Mouse (Mus musculus): ENCODE measurements at regions not wholly inside any gene's neighbourhood (a gene's known extent, or its start where the extent isn't known, plus 50 kb on each side); places are given as distances from the start of the nearest gene placed in this dataset.

GRCm38 (mm10) chr6:31707256-31707655, 143.5 kb upstream of the Podxl start:
- no peak for DNase-seq (ENCODE audit: extremely low spot score in 1 of 2, low spot score in 2 of 2)
- intact Hi-C loops (cut with DNase I): no loop called here

DNA sequence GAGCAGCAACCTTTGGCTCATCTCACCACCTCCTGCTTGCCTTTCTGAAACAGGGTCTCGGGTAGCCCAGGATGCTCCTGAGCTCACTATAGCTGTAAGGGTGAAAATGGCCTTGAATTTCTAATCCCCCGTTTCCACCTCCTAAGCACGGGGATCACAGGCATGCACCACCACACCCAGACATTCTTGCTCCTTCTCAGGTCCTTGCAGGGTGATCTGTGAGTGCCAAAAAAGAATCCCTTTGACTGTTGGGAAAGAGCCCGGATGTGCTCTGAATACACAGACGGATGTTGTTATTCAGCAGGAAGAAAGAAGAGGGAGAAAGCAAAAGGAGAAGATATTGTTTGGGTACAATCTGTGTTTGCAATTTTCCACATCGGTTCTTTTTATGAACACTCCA, 140.4 kb upstream of the Podxl start:
- no peak for DNase-seq (ENCODE audit: extremely low spot score in 1 of 2, low spot score in 2 of 2)
- intact Hi-C loops (cut with DNase I): no loop called here

GRCm38 (mm10) chr6:31702931-31703330, 139.2 kb upstream of the Podxl start:
- intact Hi-C loops (cut with DNase I): no loop called here
- no peak for DNase-seq (ENCODE audit: extremely low spot score in 1 of 2, low spot score in 2 of 2)

DNA sequence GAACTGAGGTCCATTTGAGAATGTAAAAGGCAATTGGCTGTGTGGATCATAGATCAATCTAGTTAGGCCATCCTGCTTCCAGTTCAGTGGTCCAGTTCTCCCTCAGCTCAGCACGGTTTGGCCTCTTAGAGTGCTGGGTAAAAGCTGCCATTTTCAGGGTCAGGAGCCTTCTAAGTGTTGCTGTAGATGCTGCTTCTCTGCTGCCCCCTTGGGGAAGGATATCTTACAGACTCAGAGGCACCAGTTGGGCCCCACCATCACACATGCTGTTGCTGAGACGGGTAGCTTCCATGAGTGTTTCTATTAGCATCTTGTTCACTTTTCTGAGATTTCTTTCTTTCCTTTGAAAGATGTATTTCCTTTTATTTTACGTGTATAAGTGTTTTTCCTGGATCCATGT, 132.1 kb upstream of the Podxl start:
- DNase-seq (ENCODE audit: extremely low spot score in 1 of 2, low spot score in 2 of 2): no peak

DNA sequence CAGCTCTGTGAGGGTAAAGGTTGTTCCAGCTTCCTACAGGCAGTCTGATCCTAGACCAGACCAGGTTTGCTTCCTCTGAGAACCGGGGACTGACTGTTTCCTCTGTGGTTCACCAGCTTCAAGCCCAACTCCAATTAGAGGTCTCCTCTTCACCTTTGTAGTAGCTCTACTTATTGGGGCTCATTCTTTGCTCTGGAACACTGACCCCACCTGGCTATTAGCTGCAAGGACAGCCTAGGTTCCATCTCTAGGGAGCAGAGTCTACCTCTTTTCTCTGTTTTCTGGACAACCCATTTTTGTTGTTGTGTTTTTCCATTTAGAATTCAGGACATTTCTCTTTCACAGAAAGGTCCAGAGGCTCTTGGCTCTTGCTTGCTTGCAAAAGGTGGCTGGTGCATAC, 129.3 kb upstream of the Podxl start:
- intact Hi-C loops (cut with DNase I): no loop called here
- DNase-seq (ENCODE audit: extremely low spot score in 1 of 2, low spot score in 2 of 2): no peak

More for the DNA sequence above, 132.1 kb upstream of the Podxl start:
- intact Hi-C loops (cut with DNase I): no loop called here

DNA sequence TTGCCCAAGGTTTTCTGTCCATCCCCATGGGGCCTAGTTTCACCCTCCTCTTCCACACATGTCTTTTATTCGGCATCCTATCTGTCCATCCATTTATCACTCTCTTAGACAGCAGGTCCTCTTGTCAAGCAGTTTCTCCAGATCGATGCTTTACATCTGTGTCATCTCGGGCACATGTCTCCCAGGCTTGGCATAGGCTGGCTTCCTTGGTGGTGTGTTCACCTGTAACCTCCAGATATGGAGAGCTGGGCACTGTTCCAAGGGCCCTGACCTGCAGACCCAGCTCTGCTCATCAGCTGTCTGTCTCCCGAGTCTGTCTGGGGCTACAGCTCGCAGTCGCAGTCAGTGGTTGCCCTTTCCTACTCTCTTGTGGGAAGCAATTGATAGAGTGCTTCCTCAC, 128.2 kb upstream of the Podxl start:
- no peak for DNase-seq (ENCODE audit: extremely low spot score in 1 of 2, low spot score in 2 of 2)
- intact Hi-C loops (cut with DNase I): no loop called here

DNA sequence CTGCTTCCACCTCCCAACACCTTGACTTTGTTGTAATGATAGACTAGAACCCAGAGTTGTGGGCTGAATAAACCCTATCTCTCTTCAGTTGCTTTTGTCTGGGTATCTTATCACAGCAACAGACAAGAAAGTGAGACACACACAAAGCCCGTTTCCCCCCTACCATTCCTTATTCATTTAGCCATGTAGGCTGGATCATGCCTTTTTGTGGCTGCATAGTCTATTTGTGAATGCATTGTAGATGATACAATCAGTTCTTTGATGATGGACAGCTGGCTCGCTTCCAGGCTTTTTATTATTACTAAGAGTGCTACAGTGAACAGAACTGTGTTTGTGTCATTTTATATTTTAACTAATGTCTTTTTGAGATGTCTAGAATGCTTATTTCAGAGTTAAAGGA, 116.3 kb upstream of the Podxl start:
- intact Hi-C loops (cut with DNase I): no loop called here

GRCm38 (mm10) chr6:31665671-31666486, 102.1 kb upstream of the Podxl start:
- DNase-seq (ENCODE audit: extremely low spot score in 1 of 2, low spot score in 2 of 2): peak; percentile 39 to 53
- intact Hi-C loops (cut with DNase I): no loop called here

More for the DNA sequence above, 116.3 kb upstream of the Podxl start:
- no peak for DNase-seq (ENCODE audit: extremely low spot score in 1 of 2, low spot score in 2 of 2)

DNA sequence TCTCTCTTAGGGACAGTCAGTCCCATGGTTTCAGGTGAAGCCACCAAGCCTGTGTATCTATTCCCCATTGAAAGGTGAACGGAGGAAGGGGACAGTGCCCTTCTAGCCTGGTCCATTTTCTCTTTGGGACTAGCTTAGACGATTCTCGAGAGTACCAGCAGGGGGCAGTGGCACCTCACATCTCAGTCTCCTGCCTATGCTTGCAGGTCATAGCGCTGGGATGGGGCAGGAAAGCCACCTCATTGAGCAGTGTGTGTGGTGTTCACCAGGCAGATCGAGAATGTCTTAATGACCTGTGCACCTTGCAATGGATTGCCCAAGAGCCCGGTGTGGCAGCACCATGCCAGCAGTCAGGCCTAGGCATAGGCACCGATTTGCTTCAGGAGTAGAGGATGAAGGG, 100.7 kb upstream of the Podxl start:
- DNase-seq (ENCODE audit: extremely low spot score in 1 of 2, low spot score in 2 of 2): peak; percentile 68 to 81
- intact Hi-C loops (cut with DNase I): loop anchor here (5.0 kb wide), 2 partner anchors 273 to 928 kb away; no protein-coding TSS in a partner anchor

- intact Hi-C loops (cut with DNase I): loop anchor here (5.0 kb wide), 2 partner anchors 277 to 932 kb away; no protein-coding TSS in a partner anchor
- DNase-seq (ENCODE audit: extremely low spot score in 1 of 2, low spot score in 2 of 2): peak; percentile 67 to 72
These were observed 97.0 kb upstream of the Podxl start for GRCm38 (mm10) chr6:31660778-31661177.

DNA sequence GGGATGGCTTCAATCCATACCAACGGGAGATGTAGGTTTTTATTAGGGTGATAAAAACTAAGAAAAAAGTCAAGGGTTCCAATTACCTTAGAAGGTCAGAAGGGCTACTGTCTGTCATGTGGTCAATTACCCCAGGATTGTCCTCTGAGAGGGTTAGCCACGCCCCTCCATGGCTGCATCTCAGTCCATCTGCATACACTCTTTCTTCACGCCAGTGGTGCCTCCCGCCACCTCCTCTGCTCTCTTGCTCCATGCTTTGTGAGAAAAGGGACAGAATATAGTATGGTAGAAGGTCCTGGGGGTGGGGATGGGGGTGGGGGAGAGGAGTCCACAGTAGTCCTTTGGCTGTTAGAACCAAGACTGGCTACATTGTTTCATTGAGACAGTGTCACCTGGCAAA, 96.1 kb upstream of the Podxl start:
- no peak for DNase-seq (ENCODE audit: extremely low spot score in 1 of 2, low spot score in 2 of 2)
- intact Hi-C loops (cut with DNase I): loop anchor here (5.0 kb wide), 2 partner anchors 277 to 932 kb away; no protein-coding TSS in a partner anchor

GRCm38 (mm10) chr6:31658447-31659199, 94.8 kb upstream of the Podxl start:
- DNase-seq (ENCODE audit: extremely low spot score in 1 of 2, low spot score in 2 of 2): no peak
- intact Hi-C loops (cut with DNase I): no loop called here

GRCm38 (mm10) chr6:31650791-31651476, 87.2 kb upstream of the Podxl start:
- intact Hi-C loops (cut with DNase I): no loop called here
- DNase-seq (ENCODE audit: extremely low spot score in 1 of 2, low spot score in 2 of 2): no peak

GRCm38 (mm10) chr6:31645261-31645660, 81.5 kb upstream of the Podxl start:
- intact Hi-C loops (cut with DNase I): no loop called here

DNA sequence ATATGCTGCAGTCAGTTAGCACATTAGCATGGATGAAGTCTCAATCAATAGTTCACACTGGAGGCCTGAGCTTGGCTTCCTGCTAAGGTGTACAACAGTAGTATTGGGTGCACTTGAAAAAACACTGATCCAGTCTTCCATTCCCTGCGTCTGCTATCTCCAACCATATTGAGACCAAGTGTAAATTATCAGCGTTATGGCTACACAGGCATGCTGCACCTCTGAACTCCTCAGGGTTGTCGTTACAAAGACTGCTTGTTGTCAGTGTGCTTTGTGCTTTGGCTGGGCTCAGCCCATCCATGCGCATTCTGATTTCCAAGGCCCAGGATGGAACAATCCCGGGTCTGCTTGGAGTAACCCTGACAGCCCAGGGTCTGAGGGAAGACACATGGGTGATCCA, 80.7 kb upstream of the Podxl start:
- intact Hi-C loops (cut with DNase I): no loop called here

More at GRCm38 (mm10) chr6:31645261-31645660, 81.5 kb upstream of the Podxl start:
- no peak for DNase-seq (ENCODE audit: extremely low spot score in 1 of 2, low spot score in 2 of 2)

GRCm38 (mm10) chr6:31642451-31642942, 78.7 kb upstream of the Podxl start:
- intact Hi-C loops (cut with DNase I): no loop called here
- peak in 1 of 2 experiments; percentile 90 for DNase-seq (ENCODE audit: extremely low spot score in 1 of 2, low spot score in 2 of 2)

More for the DNA sequence above, 80.7 kb upstream of the Podxl start:
- DNase-seq (ENCODE audit: extremely low spot score in 1 of 2, low spot score in 2 of 2): no peak

GRCm38 (mm10) chr6:31640745-31641144, 77.0 kb upstream of the Podxl start:
- intact Hi-C loops (cut with DNase I): no loop called here
- DNase-seq (ENCODE audit: extremely low spot score in 1 of 2, low spot score in 2 of 2): no peak

- intact Hi-C loops (cut with DNase I): loop anchor here (1.0 kb wide), 1 partner anchor 114 kb away; no protein-coding TSS in a partner anchor
- peak; percentile 36 to 78 for DNase-seq (ENCODE audit: extremely low spot score in 1 of 2, low spot score in 2 of 2)
These were observed 75.7 kb upstream of the Podxl start for GRCm38 (mm10) chr6:31639460-31639859.

Measured in left cerebral cortex, postnatal 10 days (tissue).